Mouse (Mus musculus) C2C12 (cell line): ENCODE measurements around the gene Kirrel. TPM values are rescaled to one million over a fixed set of nuclear protein-coding genes. Genes with fewer than 3 reads are reported as not detected.

ENCODE experiments used
- H3K27me3 ChIP-seq: one replicate; pipeline ENCODE4 v1.6.1; 2011; ENCODE audit not compliant: control insufficient read depth, insufficient read depth, insufficient read length
- H3K36me3 ChIP-seq: one replicate; pipeline ENCODE4 v1.6.1; 2011; ENCODE audit not compliant: control insufficient read depth, insufficient read depth
- H3K4me3 ChIP-seq: one replicate; pipeline ENCODE4 v1.5.1; 2011; ENCODE audit warnings: mild to moderate bottlenecking, control low read depth; ENCODE audit not compliant: poor library complexity, insufficient read depth, severe bottlenecking
- H3K79me2 ChIP-seq: one replicate; pipeline ENCODE4 v1.6.1; 2011; ENCODE audit not compliant: control insufficient read depth, insufficient read depth
- H3K79me3 ChIP-seq: one replicate; pipeline ENCODE4 v1.6.1; 2011; ENCODE audit warnings: low read depth, control low read depth
- H3ac ChIP-seq: one replicate; pipeline ENCODE3; 2011; ENCODE audit warnings: low read depth; ENCODE audit not compliant: control insufficient read depth, insufficient read length
- CEBPB ChIP-seq: IDR thresholded peaks from one replicate; pipeline ENCODE4 v1.6.1; 2011; ENCODE audit warnings: low read depth, mild to moderate bottlenecking, control low read depth, moderate library complexity
- CTCF ChIP-seq: IDR thresholded peaks from one replicate; pipeline ENCODE4 v1.5.1; 2011; ENCODE audit not compliant: control insufficient read depth, insufficient read depth, insufficient read length
- FOSL1 ChIP-seq: IDR thresholded peaks from one replicate; pipeline ENCODE4 v1.8.0; 2011; ENCODE audit warnings: mild to moderate bottlenecking, low read length; ENCODE audit not compliant: poor library complexity, insufficient read depth, severe bottlenecking
- MAX ChIP-seq: IDR thresholded peaks from one replicate; pipeline ENCODE4 v1.6.1; 2011; ENCODE audit warnings: mild to moderate bottlenecking, control low read depth
- MYOD1 ChIP-seq: IDR thresholded peaks from one replicate; pipeline ENCODE4 v1.6.1; 2011; ENCODE audit warnings: low read depth; ENCODE audit not compliant: control insufficient read depth, insufficient read length
- MYOG ChIP-seq: IDR thresholded peaks from one replicate; pipeline ENCODE4 v1.6.1; 2011; ENCODE audit not compliant: control insufficient read depth, insufficient read length; ENCODE audit errors: extremely low read depth
- USF1 ChIP-seq: IDR thresholded peaks from one replicate; pipeline ENCODE4 v1.6.1; 2011; ENCODE audit warnings: low read depth, mild to moderate bottlenecking, control low read depth, moderate library complexity
- polyA plus RNA-seq: library from polyadenylated mRNA; unstranded; fragments of >200 nt; fragmentation: generic; extraction: Trizol; gene quantifications from one replicate; pipeline ENCODE4 v1.2.1, GENCODE M21; 2012; ENCODE audit warnings: missing spikeins

Gene Kirrel
- polyA plus RNA-seq, 1 experiment = 42.4 TPM

DNA sequence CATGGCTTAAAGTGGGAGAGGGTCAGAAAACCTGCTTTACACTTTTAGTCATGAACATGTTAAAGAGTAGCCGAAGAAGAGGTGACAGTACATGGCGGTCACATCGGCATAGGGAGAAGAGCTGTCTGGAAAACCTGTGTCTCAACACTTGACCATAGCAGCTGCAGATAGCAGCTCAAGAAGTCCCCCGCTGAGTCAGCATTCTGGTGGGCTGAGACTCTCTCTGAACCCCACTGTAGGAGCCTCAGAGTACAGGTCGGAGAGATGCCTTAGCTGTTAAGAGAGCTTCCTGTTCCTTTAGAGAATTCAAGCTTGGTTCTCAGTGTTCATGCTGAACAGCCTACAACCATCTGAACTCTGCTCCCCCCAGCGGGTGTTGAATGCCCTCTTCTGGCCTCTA, 136.0 kb downstream of the Kirrel start:
- H3K4me3 ChIP-seq = no peak overlapping the region
- H3K79me2 ChIP-seq = no peaks in the 10 kb centered on the region
- H3K79me3 ChIP-seq = no peaks in the 10 kb centered on the region
- H3K27me3 ChIP-seq = peaks cover 3% of the 10 kb centered on the region
- H3ac ChIP-seq = no peak overlapping the region
- H3K36me3 ChIP-seq = no peaks in the 10 kb centered on the region
- TF ChIP-seq FOSL1 = no peak
- TF ChIP-seq MAX = no peak
- TF ChIP-seq USF1 = no peak
- TF ChIP-seq MYOD1 = no peak
- no peak for TF ChIP-seq CEBPB
- TF ChIP-seq CTCF = no peak
- no peak for TF ChIP-seq MYOG

DNA sequence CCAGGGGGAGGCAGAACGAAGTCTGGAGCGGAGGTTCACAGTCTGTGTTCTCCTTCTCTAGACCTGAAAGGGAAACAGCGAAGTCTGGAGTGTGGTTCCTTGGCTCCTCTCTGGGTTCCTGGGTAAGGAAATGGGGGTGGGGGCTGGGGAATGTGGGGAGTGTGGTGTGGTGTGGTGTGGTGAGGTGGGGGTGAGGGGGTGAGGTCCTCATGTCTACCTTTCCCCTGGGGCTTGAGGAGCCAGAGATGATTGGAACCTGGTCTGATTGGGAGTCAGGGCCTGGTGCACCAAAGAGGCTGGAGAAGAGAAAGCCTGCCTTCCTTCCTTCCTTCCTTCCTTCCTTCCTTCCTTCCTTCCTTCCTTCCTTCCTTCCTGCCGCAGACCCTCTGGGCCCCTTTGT, 140.5 kb downstream of the Kirrel start:
- Histone ChIP-seq H3K27me3 (peaks cover 3% of the 10 kb centered on the region), H3K79me3 (no peaks in the 10 kb centered on the region), H3ac (no peak overlapping the region), H3K36me3 (no peaks in the 10 kb centered on the region), H3K4me3 (no peak overlapping the region), H3K79me2 (no peaks in the 10 kb centered on the region)
- TF ChIP-seq CTCF (no peak), MYOD1 (no peak), MAX (no peak), CEBPB (no peak), FOSL1 (no peak), USF1 (no peak), MYOG (no peak)

DNA sequence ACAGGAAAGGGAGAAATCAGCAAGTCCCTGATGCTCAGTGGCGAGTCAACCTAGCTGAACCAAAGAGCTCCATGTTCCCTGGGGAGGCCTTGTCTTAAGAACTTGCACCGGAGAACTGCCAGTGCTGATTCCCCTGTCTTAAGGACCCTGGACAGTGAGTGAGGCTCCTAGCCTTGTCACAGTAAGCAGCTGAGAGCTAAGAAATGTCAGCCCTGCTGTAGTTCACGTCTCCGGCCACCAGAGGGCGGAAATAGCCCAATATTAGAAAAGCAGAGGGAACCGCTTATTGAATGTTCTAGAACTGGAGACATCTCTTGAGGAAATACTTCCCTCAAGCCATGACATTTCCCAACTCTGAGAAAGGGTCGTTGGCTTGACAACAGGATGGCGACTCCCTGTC, 141.2 kb downstream of the Kirrel start:
- Histone ChIP-seq H3ac (no peak overlapping the region), H3K79me3 (no peaks in the 10 kb centered on the region), H3K36me3 (no peaks in the 10 kb centered on the region), H3K79me2 (no peaks in the 10 kb centered on the region), H3K27me3 (peaks cover 3% of the 10 kb centered on the region), H3K4me3 (no peak overlapping the region)
- TF ChIP-seq FOSL1 (no peak), CTCF (peak; percentile 22)

DNA sequence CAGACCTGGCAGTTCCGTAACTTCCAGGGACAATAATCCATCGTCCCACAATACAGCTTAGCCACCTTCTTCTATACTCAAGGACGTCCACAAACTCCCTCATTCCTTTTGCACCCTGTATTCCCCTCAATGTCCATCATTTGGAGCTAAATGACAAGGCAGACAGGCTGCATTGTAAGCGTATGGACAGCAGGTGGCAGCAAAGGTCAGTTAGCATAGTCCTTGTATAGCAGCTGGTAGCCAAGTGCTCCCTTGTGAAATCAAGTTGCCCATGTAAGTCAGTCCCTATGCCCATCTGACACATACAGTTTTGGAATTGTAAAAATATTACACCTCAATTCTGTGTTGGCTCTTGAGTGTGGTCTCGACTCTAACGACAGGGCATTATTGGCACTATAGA, 143.7 kb downstream of the Kirrel start:
- Histone ChIP-seq H3K27me3 (peaks cover 3% of the 10 kb centered on the region), H3K4me3 (no peak overlapping the region), H3K79me3 (no peaks in the 10 kb centered on the region)

More for the DNA sequence above, 143.7 kb downstream of the Kirrel start:
- no peaks in the 10 kb centered on the region for H3K36me3 ChIP-seq
- TF ChIP-seq CTCF (peak; percentile 87), MAX (no peak)
- no peaks in the 10 kb centered on the region for H3K79me2 ChIP-seq
- no peak overlapping the region for H3ac ChIP-seq

Other genes starting within 250 kb of the Kirrel start
- 0.39 TPM for gene Cd1d1, start 175.3 kb downstream of the Kirrel start, polyA plus RNA-seq
- gene Fcrls, start 89.0 kb upstream of the Kirrel start, polyA plus RNA-seq = not detected
- gene Cd5l, start 183.1 kb upstream of the Kirrel start, polyA plus RNA-seq = not detected
- gene Fcrl1, start 201.6 kb upstream of the Kirrel start, polyA plus RNA-seq = not detected